Mouse (Mus musculus): ENCODE data around the gene Lztr1. TPM values are rescaled to one million over a fixed set of nuclear protein-coding genes. Genes with fewer than 3 reads are reported as not detected.

Gene Lztr1
- 39.1 TPM for polyA plus RNA-seq (2017; shearing (Covaris generic))

DNA sequence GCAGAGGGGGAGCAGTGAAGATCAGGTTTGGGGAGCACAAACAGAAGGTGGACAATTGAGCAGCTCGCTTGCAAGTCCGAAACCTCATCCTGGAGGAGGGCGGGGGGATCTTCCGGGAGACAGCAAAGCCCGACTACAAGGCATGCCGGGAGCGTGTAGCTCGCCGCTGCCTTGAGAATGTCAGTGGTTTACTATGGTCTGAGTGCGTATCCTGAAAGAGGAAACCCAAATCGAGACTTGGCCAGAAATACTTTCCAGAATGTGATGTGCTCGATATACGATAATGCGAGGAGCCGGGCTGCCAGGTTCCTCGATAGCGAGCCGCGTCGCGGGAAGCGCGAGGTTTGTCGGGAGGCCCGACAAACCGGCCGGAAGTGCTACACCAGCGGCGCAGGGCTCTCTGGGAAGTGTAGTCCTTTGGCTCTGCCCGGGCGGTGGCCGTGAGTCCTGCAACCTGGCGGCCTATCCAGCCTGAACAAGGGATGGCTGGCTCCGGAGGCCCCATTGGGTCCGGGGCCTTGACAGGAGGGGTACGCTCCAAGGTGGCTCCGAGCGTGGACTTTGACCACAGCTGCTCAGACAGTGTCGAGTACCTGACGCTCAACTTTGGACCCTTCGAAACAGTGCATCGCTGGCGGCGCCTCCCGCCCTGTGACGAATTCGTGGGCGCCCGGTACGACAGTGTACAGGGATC is at the start of gene Lztr1:
Lztr1 (plus strand) TSS at position 143 of the 694 bp plus-strand sequence.

DNA sequence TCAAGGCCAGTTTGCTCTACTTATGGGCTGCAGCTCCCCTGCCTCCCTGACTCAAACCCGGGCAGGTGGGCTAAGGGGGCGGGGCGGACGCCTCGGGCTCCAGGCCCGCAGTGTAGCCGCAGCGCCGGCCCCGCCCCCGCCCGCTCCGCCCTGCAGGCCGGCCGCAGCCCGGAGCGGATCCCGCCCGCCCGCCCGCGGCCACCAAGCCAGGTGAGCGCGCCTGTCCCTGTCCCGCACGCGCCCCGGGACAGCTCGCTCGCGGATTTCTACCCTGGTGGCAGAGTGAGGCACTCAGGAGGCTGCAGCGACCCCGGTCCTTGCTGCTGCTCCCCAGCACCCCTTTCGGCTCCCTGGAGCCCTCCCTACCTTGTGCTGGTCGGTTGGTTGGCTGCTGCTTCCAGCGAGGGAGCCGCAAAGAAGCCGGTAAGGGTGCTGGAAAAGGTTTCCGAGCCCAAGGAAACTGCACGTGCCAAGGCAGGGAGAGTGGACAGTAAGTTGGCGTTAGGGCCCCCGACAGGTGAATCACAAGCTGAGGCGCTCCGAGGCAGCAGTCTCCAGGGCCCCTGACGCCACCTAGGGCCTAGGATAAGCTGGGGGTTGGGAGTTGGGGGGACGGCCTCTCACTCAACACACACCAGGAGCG is 18.9 kb upstream of the Lztr1 start, which contains the start of gene Aifm3:
Aifm3 (plus strand) TSS at position 143 of the 643 bp plus-strand sequence.

DNA sequence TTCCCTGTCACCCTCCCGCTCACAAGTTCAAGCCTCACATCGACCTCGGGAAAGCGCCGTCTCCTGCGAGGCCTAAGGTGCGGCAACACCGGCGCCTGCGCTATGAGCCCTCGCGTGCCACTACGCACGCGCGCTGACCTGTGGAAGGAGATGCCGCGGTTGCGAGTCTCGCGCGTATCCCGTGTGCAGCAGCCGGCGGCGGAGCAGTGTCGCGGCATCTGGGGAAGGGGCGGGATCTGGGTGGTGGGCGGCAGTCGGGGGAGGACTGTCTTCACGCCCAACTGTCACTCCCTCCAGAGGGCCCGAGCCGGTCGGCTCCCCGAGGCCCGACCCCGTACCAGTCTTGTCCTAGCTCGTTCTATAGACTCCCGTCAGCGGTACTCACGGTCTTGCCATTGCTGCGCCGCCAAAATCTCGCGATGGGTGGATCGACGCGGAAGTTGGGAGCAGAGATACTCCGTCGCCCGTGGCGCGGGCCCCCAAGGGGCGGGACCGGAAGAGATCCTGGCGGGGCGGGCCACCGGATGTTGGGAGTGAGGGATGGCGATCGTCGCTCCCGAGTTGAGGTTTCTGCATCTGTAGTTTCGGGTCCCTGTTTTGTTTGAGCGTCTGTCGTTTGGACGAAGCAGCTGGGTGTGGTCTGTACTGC is 22.3 kb downstream of the Lztr1 start, which contains the start of gene Thap7:
Thap7 (minus strand) TSS at position 497 of the 649 bp plus-strand sequence.

DNA sequence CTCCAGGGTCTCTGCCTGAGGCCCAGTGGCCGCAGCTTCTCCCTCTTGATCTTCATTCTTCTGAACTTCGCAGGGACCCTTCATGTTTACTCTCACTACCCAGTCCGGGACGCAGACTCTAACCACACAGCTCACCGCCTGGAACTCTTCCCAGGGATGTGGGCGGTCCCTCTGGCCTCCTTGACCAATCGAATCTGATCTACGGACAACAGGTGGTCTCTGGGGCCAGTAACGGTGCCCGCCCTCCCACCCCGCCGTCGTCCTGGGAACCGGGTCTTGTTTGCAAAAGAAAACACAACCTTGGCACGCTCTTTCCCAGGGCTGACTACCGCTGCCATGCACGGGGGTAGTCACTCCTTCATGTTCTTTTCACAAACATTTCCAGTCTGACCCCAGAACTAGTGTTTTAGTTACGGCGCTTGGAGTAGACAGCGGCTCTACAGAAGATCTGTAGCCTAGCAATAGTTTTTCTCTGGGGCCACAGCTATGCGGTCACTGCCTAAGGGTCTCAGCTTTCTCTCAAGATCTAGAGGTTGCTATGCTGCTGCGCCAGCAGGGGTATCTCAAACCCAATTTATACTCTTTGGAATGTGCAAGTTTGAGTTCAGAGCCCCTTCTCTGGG is 52.8 kb downstream of the Lztr1 start, which contains the start of gene Lrrc74b:
Lrrc74b (minus strand) TSS at position 120 of the 623 bp plus-strand sequence.

GRCm38 (mm10) chr16:17561751-17562208 is 53.3 kb downstream of the Lztr1 start, which contains the start of gene P2rx6:
P2rx6 (plus strand) TSS chr16:17561885.

Other genes starting within 250 kb of the Lztr1 start
- gene Tmem191c, start 232.6 kb upstream of the Lztr1 start, polyA plus RNA-seq (2017; shearing (Covaris generic)) = 117 TPM
- 0.67 TPM for gene Serpind1, start 177.3 kb upstream of the Lztr1 start, polyA plus RNA-seq (2017; shearing (Covaris generic))
- gene Snap29, start 102.7 kb upstream of the Lztr1 start, polyA plus RNA-seq (2017; shearing (Covaris generic)) = 18.5 TPM
- gene Pi4ka, start 102.4 kb upstream of the Lztr1 start, polyA plus RNA-seq (2017; shearing (Covaris generic)) = 59.5 TPM
- 57.1 TPM for gene Crkl, start 56.7 kb upstream of the Lztr1 start, polyA plus RNA-seq (2017; shearing (Covaris generic))
- gene Aifm3, start 19.1 kb upstream of the Lztr1 start, polyA plus RNA-seq (2017; shearing (Covaris generic)) = not detected
- 54.0 TPM for gene Thap7, start 22.4 kb downstream of the Lztr1 start, polyA plus RNA-seq (2017; shearing (Covaris generic))
- 0.94 TPM for gene Lrrc74b, start 52.6 kb downstream of the Lztr1 start, polyA plus RNA-seq (2017; shearing (Covaris generic))
- not detected for gene P2rx6, start 53.2 kb downstream of the Lztr1 start, polyA plus RNA-seq (2017; shearing (Covaris generic))
- 0.40 TPM for gene Slc7a4, start 74.5 kb downstream of the Lztr1 start, polyA plus RNA-seq (2017; shearing (Covaris generic))
- 20.1 TPM for gene Smpd4, start 110.7 kb downstream of the Lztr1 start, polyA plus RNA-seq (2017; shearing (Covaris generic))
- gene Ccdc74a, start 137.8 kb downstream of the Lztr1 start, polyA plus RNA-seq (2017; shearing (Covaris generic)) = not detected
- 134 TPM for gene Med15, start 224.2 kb downstream of the Lztr1 start, polyA plus RNA-seq (2017; shearing (Covaris generic))